Mouse (Mus musculus) ES-E14 (cell line): ENCODE measurements at regions not wholly inside any gene's neighbourhood (a gene's known extent, or its start where the extent isn't known, plus 50 kb on each side); places are given as distances from the start of the nearest gene placed in this dataset.

Experiments used
- DNase-seq: peaks from one replicate; pipeline ENCODE4 v3.0.0-alpha.2; 2013; ENCODE audit warnings: low read depth, low spot score
- H3K27ac ChIP-seq: 2 replicates; pipeline ENCODE4 v1.5.1; 2012; ENCODE audit warnings: low read depth, mild to moderate bottlenecking, low read length, moderate library complexity, mixed read lengths; ENCODE audit not compliant: poor library complexity, insufficient read depth, severe bottlenecking
- H3K36me3 ChIP-seq: 2 replicates; pipeline ENCODE4 v1.6.1; 2012; ENCODE audit warnings: mild to moderate bottlenecking, low read length, moderate library complexity, mixed read lengths; ENCODE audit not compliant: control insufficient read depth, poor library complexity, insufficient read depth, severe bottlenecking
- H3K4me1 ChIP-seq, 2 experiments: fragments of 150-350 bp in 1 of 2; sonication (generic) in 1 of 2; 2 replicates each; pipeline ENCODE4 v1.6.1; 2012; ENCODE audit warnings: low read length in 2 of 2, mild to moderate bottlenecking in 1 of 2, mixed read lengths in 1 of 2; ENCODE audit not compliant: control insufficient read depth in 2 of 2, insufficient read depth in 2 of 2, poor library complexity in 1 of 2
- H3K4me3 ChIP-seq, 2 experiments: fragments of 150-350 bp in 1 of 2; sonication (generic) in 1 of 2; 2 replicates each; pipeline ENCODE4 v1.5.1; 2012; ENCODE audit warnings: low read length in 2 of 2, low read depth in 1 of 2, mild to moderate bottlenecking in 1 of 2, mixed read lengths in 1 of 2; ENCODE audit not compliant: insufficient read depth in 1 of 2, poor library complexity in 1 of 2, severe bottlenecking in 1 of 2
- H3K9ac ChIP-seq: 2 replicates; pipeline ENCODE4 v1.6.1; 2012; ENCODE audit warnings: low read depth, mild to moderate bottlenecking, low read length, mixed read lengths; ENCODE audit not compliant: poor library complexity, insufficient read depth, severe bottlenecking
- H3K9me3 ChIP-seq: fragments of 150-350 bp; sonication (generic); 2 replicates; pipeline ENCODE4 v1.6.1; 2012; ENCODE audit warnings: low read depth, mild to moderate bottlenecking, low read length; ENCODE audit not compliant: control insufficient read depth, insufficient read depth
- CHD2 ChIP-seq: IDR thresholded peaks from 2 replicates; pipeline ENCODE4 v1.6.1; 2014; ENCODE audit warnings: mild to moderate bottlenecking, low read depth, low read length, inconsistent platforms
- HCFC1 ChIP-seq: IDR thresholded peaks from 2 replicates; pipeline ENCODE4 v1.6.1; 2012; ENCODE audit warnings: low read length, inconsistent platforms, borderline replicate concordance; ENCODE audit not compliant: insufficient read depth
- MAFK ChIP-seq: IDR thresholded peaks from 2 replicates; pipeline ENCODE4 v1.6.1; 2014; ENCODE audit warnings: mild to moderate bottlenecking, low read depth, low read length, inconsistent platforms; ENCODE audit not compliant: insufficient read depth
- ZC3H11A ChIP-seq: IDR thresholded peaks from 2 replicates; pipeline ENCODE4 v1.6.1; 2012; ENCODE audit warnings: low read depth, mild to moderate bottlenecking, inconsistent platforms, low read length, borderline replicate concordance
- ZNF384 ChIP-seq: IDR thresholded peaks from 2 replicates; pipeline ENCODE4 v1.6.1; 2012; ENCODE audit warnings: low read depth, low read length, inconsistent platforms
- in situ Hi-C, 2 experiments: fragments of 600-800 bp; cut with MboI; formaldehyde crosslinking; loops; one replicate each; pipeline ENCODE4 v1.15.1; 2025; ENCODE audit warnings: low sequenced_read_pairs in 2 of 2, inconsistent platforms in 1 of 2; ENCODE audit not compliant: unreplicated experiment in 2 of 2

- Histone ChIP-seq H3K27ac (no peak overlapping the region), H3K4me1 (no peaks in the 10 kb centered on the region), H3K36me3 (no peaks in the 10 kb centered on the region), H3K9me3 (no peaks in the 10 kb centered on the region), H3K4me3 (no peak overlapping the region), H3K9ac (no peak overlapping the region)
- DNase-seq = no peak
- no peak for TF ChIP-seq HCFC1
- TF ChIP-seq ZC3H11A = no peak
- TF ChIP-seq ZNF384 = no peak
- no peak for TF ChIP-seq MAFK
- TF ChIP-seq CHD2 = no peak
- in situ Hi-C loops = no loop called here
These were observed 1339.6 kb downstream of the Zfp704 start for GRCm38 (mm10) chr3:8270009-8270934.

- Histone ChIP-seq H3K27ac (no peak overlapping the region), H3K4me1 (no peaks in the 10 kb centered on the region), H3K9me3 (no peaks in the 10 kb centered on the region), H3K9ac (no peak overlapping the region), H3K36me3 (no peaks in the 10 kb centered on the region), H3K4me3 (no peak overlapping the region)
- DNase-seq = no peak
- no peak for TF ChIP-seq CHD2
- TF ChIP-seq ZC3H11A = no peak
- TF ChIP-seq HCFC1 = no peak
- no peak for TF ChIP-seq MAFK
- TF ChIP-seq ZNF384 = no peak
- in situ Hi-C loops = no loop called here
These were observed 1344.1 kb downstream of the Zfp704 start for GRCm38 (mm10) chr3:8265783-8266182.

GRCm38 (mm10) chr3:8264366-8265033 is 1345.4 kb downstream of the Zfp704 start:
- no peak overlapping the region for H3K4me3 ChIP-seq
- TF ChIP-seq MAFK (no peak), ZNF384 (no peak), HCFC1 (no peak), CHD2 (no peak), ZC3H11A (no peak)
- no peak overlapping the region for H3K27ac ChIP-seq
- no peaks in the 10 kb centered on the region for H3K9me3 ChIP-seq
- in situ Hi-C loops = no loop called here
- no peak overlapping the region for H3K9ac ChIP-seq
- no peaks in the 10 kb centered on the region for H3K4me1 ChIP-seq
- DNase-seq = no peak
- no peaks in the 10 kb centered on the region for H3K36me3 ChIP-seq

GRCm38 (mm10) chr3:8257293-8257692 is 1352.6 kb downstream of the Zfp704 start:
- Histone ChIP-seq H3K9ac (no peak overlapping the region), H3K4me1 (no peaks in the 10 kb centered on the region), H3K4me3 (no peak overlapping the region), H3K36me3 (no peaks in the 10 kb centered on the region), H3K27ac (no peak overlapping the region), H3K9me3 (no peaks in the 10 kb centered on the region)
- TF ChIP-seq ZNF384 (no peak), CHD2 (no peak), ZC3H11A (no peak), HCFC1 (no peak), MAFK (no peak)
- no peak for DNase-seq
- in situ Hi-C loops = no loop called here
